Mouse (Mus musculus) liver, adult 2 months (tissue): ENCODE data around the gene Trappc2l.

Source experiments
- CTCF ChIP-seq: fragments of 200-500 bp; IDR thresholded peaks from 2 replicates; pipeline ENCODE4 v1.5.1; 2011; ENCODE audit warnings: low read depth, low read length, control low read depth
- POLR2A ChIP-seq: fragments of 200-500 bp; IDR thresholded peaks from 2 replicates; pipeline ENCODE4 v1.6.1; 2011; ENCODE audit warnings: low read length, control low read depth; ENCODE audit not compliant: insufficient read depth; ENCODE audit errors: extremely low read depth

GRCm38 (mm10) chr8:122620446-122620845 lies 9.0 kb downstream of the Trappc2l start:
- no peak for TF ChIP-seq CTCF
- no peak for TF ChIP-seq POLR2A
